Mouse (Mus musculus) heart, embryonic 11.5 days (tissue): ENCODE measurements around the gene Spop. TPM values are rescaled to one million over a fixed set of nuclear protein-coding genes. Genes with fewer than 3 reads are reported as not detected.

ENCODE experiments used
- ATAC-seq: fragments of 200-750 bp; cut with Nextera tagmentation; replicated peaks from 2 replicates; pipeline ENCODE4 v1.8.0; 2017; ENCODE audit warnings: moderate library complexity; ENCODE audit not compliant: insufficient number of reproducible peaks, low FRiP score, low TSS enrichment
- H3K27ac ChIP-seq: fragments of 300-500 bp; sonication (generic); 2 replicates; pipeline ENCODE4 v1.5.1; 2014; ENCODE audit warnings: mild to moderate bottlenecking, low read depth, low read length
- H3K27me3 ChIP-seq: fragments of 300-500 bp; sonication (generic); 2 replicates; pipeline ENCODE4 v1.6.1; 2014; ENCODE audit warnings: mild to moderate bottlenecking, low read length, mixed read lengths; ENCODE audit not compliant: control insufficient read depth, insufficient read depth
- H3K36me3 ChIP-seq: fragments of 300-500 bp; sonication (generic); 2 replicates; pipeline ENCODE4 v1.6.1; 2014; ENCODE audit warnings: mild to moderate bottlenecking, low read length, moderate library complexity, mixed read lengths; ENCODE audit not compliant: control insufficient read depth, insufficient read depth
- H3K4me1 ChIP-seq: fragments of 300-500 bp; sonication (generic); 2 replicates; pipeline ENCODE4 v1.6.1; 2014; ENCODE audit warnings: low read length; ENCODE audit not compliant: control insufficient read depth, insufficient read depth
- H3K4me2 ChIP-seq: fragments of 300-500 bp; sonication (generic); 2 replicates; pipeline ENCODE4 v1.6.1; 2014; ENCODE audit warnings: mild to moderate bottlenecking, moderate library complexity
- H3K4me3 ChIP-seq: fragments of 300-500 bp; sonication (generic); 2 replicates; pipeline ENCODE4 v1.5.1; 2014; ENCODE audit warnings: low read depth, low read length
- H3K9ac ChIP-seq: fragments of 300-500 bp; sonication (generic); 2 replicates; pipeline ENCODE4 v1.6.1; 2014; ENCODE audit warnings: mild to moderate bottlenecking, low read depth, low read length, moderate library complexity
- H3K9me3 ChIP-seq: fragments of 300-500 bp; sonication (generic); replicated peaks from 2 replicates; pipeline ENCODE4 v1.6.1; 2016; ENCODE audit warnings: low read length; ENCODE audit not compliant: control insufficient read depth
- WGBS: fragments of 180-500 bp; shearing (Covaris S2); extraction: QIAGEN DNeasy Blood & Tissue Kit; methylation state at CpG from one replicate; pipeline ENCODE4 v1.1.7; 2014; ENCODE audit not compliant: insufficient replicate concordance; 5-methylcytosine and 5-hydroxymethylcytosine counted together
- polyA plus RNA-seq: library from polyadenylated mRNA; unstranded; fragments of >200 nt; fragmentation: Nextera tagmentation; extraction: Ambion mirVana; gene quantifications from 2 replicates; pipeline ENCODE4 v1.2.1, GENCODE M21; 2014

Gene Spop
- polyA plus RNA-seq, 1 experiment from 2014 or later: 82.3 TPM

DNA sequence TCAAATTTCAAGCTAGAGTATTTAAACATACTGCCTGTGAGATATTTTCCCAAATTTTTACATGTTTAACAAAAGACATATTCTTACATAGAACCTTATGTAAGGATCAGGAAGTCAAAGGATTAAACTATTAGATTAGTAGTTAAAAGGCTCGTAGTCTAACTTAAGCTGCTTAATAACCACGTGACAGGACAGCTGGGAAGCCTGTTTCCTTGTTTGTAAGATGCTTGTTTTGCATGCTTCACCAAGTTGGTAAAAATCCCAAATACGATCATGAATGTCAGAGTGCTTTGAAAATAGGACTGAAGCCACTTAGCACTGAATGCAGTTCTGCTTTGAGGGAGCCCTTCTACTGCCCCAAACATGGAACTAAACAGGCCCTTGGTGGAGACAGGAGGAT lies 34.5 kb downstream of the Spop start:
- Histone ChIP-seq H3K27ac (no peak overlapping the region), H3K27me3 (no peaks in the 10 kb centered on the region), H3K9ac (no peak overlapping the region), H3K4me2 (no peak overlapping the region), H3K4me1 (peaks cover 8% of the 10 kb centered on the region; the same call in 1 of the 2 replicates), H3K4me3 (no peak overlapping the region), H3K36me3 (0 out of 2 replicates have a peak, but pooled peaks cover 2% of the 10 kb centered on the region), H3K9me3 (no peaks in the 10 kb centered on the region)
- WGBS: 82% methylated on average over 3 of the region's 3 CpGs
- ATAC-seq: no peak

DNA sequence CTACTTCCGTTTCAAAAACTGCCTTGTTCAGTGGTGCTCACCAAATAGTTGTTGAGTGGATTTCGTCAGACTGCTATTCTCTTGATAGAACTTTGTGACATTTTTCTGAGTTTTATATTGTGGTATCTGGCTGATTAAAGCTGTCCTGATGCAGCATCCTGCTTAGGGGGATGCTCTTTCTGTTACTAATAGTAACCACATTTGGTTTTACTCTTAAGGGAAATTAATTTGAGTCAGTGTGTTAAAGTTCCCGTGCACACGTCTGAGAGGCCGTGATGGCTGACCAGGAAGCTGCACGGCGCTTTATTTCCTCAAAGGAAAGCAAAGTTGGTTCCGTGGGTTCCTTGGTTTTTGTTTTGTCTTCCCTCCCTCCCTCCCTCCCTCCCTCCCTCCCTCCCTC lies 41.5 kb downstream of the Spop start:
- Histone ChIP-seq H3K36me3 (0 out of 2 replicates have a peak, but pooled peaks cover 2% of the 10 kb centered on the region), H3K27ac (no peak overlapping the region), H3K9me3 (no peaks in the 10 kb centered on the region), H3K4me3 (no peak overlapping the region), H3K4me2 (no peak overlapping the region), H3K9ac (no peak overlapping the region), H3K4me1 (no peaks in the 10 kb centered on the region), H3K27me3 (no peaks in the 10 kb centered on the region)
- 75% methylated on average over 8 of the region's 8 CpGs for WGBS
- no peak for ATAC-seq

DNA sequence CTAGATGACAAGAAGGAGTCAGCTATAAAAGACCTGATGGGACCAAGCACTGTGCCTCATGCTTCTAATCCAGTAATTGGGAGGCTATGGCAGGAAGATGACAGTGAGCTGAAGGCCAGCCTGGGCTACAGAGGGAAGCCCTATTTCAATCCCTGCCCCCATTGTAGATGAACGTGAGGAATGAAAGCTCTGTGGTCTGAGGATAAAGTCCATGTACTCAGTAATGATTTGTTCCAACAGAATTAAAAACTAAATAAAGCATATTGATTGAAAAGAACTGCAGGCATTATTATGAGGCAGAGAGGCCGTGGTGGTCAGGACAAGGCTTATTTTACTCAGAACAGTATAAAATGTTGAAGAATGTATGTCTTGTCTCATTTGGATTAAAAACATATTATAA lies 47.0 kb downstream of the Spop start:
- WGBS: 86% methylated on average over 2 of the region's 2 CpGs
- H3K36me3 ChIP-seq: no peaks in the 10 kb centered on the region
- no peak overlapping the region for H3K4me3 ChIP-seq
- no peaks in the 10 kb centered on the region for H3K4me1 ChIP-seq
- H3K4me2 ChIP-seq: no peak overlapping the region
- H3K9me3 ChIP-seq: no peaks in the 10 kb centered on the region
- H3K27ac ChIP-seq: no peak overlapping the region
- no peaks in the 10 kb centered on the region for H3K27me3 ChIP-seq
- no peak overlapping the region for H3K9ac ChIP-seq
- ATAC-seq: no peak

DNA sequence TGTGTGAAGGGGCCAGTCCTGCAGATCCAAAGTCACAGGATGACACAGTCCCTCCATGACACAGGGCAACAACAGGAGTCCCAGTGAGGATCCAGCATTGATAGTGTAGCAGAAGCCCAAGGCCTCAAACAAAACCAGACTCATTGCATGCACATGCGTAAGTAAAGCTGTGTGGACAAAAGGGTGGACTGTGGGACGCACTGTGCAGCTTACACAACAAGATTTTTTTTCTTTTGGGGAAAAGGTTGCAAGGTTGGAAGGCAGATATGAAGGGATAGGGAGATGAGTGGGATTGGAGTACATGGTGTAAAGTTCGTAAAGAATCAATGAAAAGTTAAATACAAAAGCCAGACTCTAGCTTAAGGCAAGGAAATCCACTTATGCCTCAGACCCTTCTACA lies 48.3 kb downstream of the Spop start:
- no peak overlapping the region for H3K27ac ChIP-seq
- no peaks in the 10 kb centered on the region for H3K4me1 ChIP-seq
- no peak overlapping the region for H3K4me2 ChIP-seq
- H3K36me3 ChIP-seq: no peaks in the 10 kb centered on the region
- no peaks in the 10 kb centered on the region for H3K9me3 ChIP-seq
- no peak overlapping the region for H3K9ac ChIP-seq
- no peaks in the 10 kb centered on the region for H3K27me3 ChIP-seq
- no peak for ATAC-seq
- no peak overlapping the region for H3K4me3 ChIP-seq
- 95% methylated on average over 3 of the region's 3 CpGs for WGBS

DNA sequence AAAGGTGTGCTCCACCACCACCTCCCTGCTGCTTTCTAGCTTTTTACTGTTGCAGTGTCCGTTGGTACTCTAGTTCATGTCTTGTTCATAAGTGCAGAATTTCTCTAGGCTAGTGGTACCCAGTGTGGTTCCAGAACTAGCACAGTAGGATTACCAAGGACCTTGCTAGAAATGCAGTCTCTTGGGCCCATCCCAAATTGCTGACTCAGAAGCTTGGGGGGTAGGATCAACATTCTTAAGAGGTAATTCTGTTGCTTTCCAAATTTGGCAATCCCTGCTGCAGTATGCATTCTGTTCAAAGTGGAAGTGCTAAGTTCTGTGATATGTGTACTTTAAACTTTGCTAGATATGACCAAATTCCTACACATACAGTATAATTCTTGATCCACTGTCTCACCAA lies 53.9 kb downstream of the Spop start:
- 82% methylated on average over 1 of the region's 1 CpGs for whole genome bisulfite sequencing

DNA sequence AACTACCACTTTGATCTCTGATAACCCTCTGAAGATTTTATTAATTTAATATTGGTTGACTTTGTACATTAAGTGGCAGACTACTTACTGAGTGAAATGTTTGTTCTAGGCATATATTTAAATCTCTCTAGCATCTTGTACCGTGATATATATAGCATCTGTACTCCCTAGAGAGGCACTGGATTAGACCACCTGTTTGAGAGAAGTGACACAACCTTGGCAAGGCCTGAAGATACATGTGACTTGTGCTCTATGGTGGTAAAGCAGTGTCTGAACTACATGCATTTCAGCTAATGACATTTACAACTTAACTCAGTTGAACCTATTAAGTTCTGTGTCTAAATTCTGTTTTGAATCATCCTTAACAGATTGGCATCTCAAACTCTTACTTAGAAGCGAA lies 59.1 kb downstream of the Spop start:
- no peak for ATAC-seq
- 75% methylated on average over 2 of the region's 2 CpGs for WGBS
- H3K27ac ChIP-seq: no peak overlapping the region

More for the DNA sequence above, 53.9 kb downstream of the Spop start:
- H3K4me3 ChIP-seq: no peak overlapping the region
- H3K36me3 ChIP-seq: peaks cover 2% of the 10 kb centered on the region; the same call in 1 of the 2 replicates
- no peaks in the 10 kb centered on the region for H3K4me1 ChIP-seq
- no peak for ATAC-seq
- no peaks in the 10 kb centered on the region for H3K9me3 ChIP-seq
- H3K27ac ChIP-seq: no peak overlapping the region
- H3K27me3 ChIP-seq: no peaks in the 10 kb centered on the region
- no peak overlapping the region for H3K4me2 ChIP-seq
- no peak overlapping the region for H3K9ac ChIP-seq

DNA sequence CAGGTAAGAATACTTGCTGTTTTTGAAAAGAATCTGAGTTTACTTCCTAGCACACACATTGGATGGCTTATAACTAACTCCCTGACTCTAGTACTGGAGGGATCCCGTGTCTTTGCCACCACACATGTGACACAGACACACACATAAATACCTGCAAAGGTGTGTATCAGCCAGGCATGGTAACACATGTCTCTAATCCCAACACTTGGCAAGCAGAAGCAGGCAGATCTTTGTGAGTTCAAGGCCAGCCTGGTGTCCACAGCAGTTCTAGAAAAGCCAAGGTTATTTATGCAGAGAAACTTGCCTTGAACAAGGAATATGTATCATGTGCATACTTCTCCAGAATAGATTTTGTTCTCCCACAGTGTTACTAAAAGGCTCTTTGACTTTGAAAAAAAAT lies 59.6 kb downstream of the Spop start:
- peaks cover 5% of the 10 kb centered on the region; the same call in 1 of the 2 replicates for H3K36me3 ChIP-seq
- H3K4me3 ChIP-seq: no peak overlapping the region
- H3K4me2 ChIP-seq: no peak overlapping the region
- no peaks in the 10 kb centered on the region for H3K4me1 ChIP-seq
- H3K9ac ChIP-seq: no peak overlapping the region
- WGBS: 94% methylated on average over 1 of the region's 1 CpGs
- H3K27ac ChIP-seq: no peak overlapping the region
- H3K9me3 ChIP-seq: no peaks in the 10 kb centered on the region
- H3K27me3 ChIP-seq: no peaks in the 10 kb centered on the region
- no peak for ATAC-seq

More for the DNA sequence above, 59.1 kb downstream of the Spop start:
- Histone ChIP-seq H3K4me3 (no peak overlapping the region), H3K4me2 (no peak overlapping the region), H3K4me1 (no peaks in the 10 kb centered on the region), H3K36me3 (peaks cover 5% of the 10 kb centered on the region; the same call in 1 of the 2 replicates), H3K9ac (no peak overlapping the region), H3K9me3 (no peaks in the 10 kb centered on the region), H3K27me3 (no peaks in the 10 kb centered on the region)

DNA sequence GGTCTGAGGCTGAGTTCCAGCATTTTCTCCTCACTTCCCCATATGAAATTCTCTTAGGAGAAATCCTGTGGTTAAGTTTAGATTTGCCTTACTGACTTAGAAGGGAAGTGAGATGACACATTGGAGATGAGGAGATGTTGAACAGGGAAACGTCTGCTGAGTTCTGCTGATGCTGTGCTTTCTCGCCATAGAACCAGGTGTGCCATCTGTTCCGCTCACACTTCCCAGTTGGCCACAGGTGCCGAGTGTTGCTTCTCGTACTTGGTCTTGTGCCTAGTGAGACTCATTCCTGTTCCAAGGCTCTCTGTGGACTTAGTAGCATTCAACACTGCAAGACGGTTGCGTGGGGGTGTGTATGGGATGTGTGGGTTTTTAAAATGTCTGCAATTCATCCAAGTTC lies 62.4 kb downstream of the Spop start:
- peaks cover 10% of the 10 kb centered on the region; the same call in 1 of the 2 replicates for H3K36me3 ChIP-seq
- H3K9me3 ChIP-seq: no peaks in the 10 kb centered on the region
- H3K27ac ChIP-seq: no peak overlapping the region
- H3K27me3 ChIP-seq: no peaks in the 10 kb centered on the region
- no peak overlapping the region for H3K9ac ChIP-seq
- H3K4me1 ChIP-seq: no peaks in the 10 kb centered on the region
- H3K4me2 ChIP-seq: no peak overlapping the region
- H3K4me3 ChIP-seq: no peak overlapping the region
- ATAC-seq: no peak
- 89% methylated on average over 7 of the region's 7 CpGs for WGBS

DNA sequence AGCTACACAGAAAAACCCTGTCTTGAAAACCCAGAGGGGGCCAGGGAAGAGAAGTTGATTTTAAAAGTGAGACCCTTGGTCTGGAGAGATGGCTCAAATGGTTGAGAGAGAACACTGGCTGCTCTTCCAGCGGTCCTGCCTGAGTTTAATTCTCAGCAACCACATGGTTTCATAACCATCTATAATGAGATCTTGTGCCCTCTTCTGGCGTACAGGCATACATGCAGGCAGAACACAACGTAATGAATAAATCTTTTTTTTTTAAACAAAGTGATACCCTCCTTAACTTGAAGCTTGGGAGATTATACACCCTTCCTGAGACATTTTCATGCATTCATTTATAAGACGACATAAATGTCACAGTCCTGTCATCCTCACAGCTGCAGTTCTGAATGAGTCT lies 65.6 kb downstream of the Spop start:
- 83% methylated on average over 4 of the region's 4 CpGs for WGBS

More for the DNA sequence above, 65.6 kb downstream of the Spop start:
- ATAC-seq: no peak
- Histone ChIP-seq H3K9ac (no peak overlapping the region), H3K4me2 (no peak overlapping the region), H3K36me3 (0 out of 2 replicates have a peak, but pooled peaks cover 7% of the 10 kb centered on the region), H3K27me3 (no peaks in the 10 kb centered on the region), H3K4me1 (no peaks in the 10 kb centered on the region), H3K4me3 (no peak overlapping the region), H3K9me3 (no peaks in the 10 kb centered on the region), H3K27ac (no peak overlapping the region)
